Mouse (Mus musculus) heart, adult 18-20 months (tissue): ENCODE measurements around the gene Cdc6. TPM values are rescaled to one million over a fixed set of nuclear protein-coding genes. Genes with fewer than 3 reads are reported as not detected.
A peak's percentile ranks its signal among the peaks of the same experiment; 100 is the strongest.
"Not testable (repeated sequence)": the region's sequence is repeated elsewhere in the genome, so short reads cannot be mapped to it uniquely, and the experiment has no call there.

ENCODE experiments used
- DNase-seq, 2 experiments: peaks; one replicate each; pipeline ENCODE4 v3.0.0; 2021 to 2022; ENCODE audit warnings: mixed read lengths in 1 of 2
- total RNA-seq, 2 experiments: library from RNA; stranded (reverse); gene quantifications; 2 replicates each; pipeline ENCODE4 v1.2.3; 2021

The Cdc6 gene
- total RNA-seq, 2 experiments from 2014 or later: 0.40 to 0.41 TPM

DNA sequence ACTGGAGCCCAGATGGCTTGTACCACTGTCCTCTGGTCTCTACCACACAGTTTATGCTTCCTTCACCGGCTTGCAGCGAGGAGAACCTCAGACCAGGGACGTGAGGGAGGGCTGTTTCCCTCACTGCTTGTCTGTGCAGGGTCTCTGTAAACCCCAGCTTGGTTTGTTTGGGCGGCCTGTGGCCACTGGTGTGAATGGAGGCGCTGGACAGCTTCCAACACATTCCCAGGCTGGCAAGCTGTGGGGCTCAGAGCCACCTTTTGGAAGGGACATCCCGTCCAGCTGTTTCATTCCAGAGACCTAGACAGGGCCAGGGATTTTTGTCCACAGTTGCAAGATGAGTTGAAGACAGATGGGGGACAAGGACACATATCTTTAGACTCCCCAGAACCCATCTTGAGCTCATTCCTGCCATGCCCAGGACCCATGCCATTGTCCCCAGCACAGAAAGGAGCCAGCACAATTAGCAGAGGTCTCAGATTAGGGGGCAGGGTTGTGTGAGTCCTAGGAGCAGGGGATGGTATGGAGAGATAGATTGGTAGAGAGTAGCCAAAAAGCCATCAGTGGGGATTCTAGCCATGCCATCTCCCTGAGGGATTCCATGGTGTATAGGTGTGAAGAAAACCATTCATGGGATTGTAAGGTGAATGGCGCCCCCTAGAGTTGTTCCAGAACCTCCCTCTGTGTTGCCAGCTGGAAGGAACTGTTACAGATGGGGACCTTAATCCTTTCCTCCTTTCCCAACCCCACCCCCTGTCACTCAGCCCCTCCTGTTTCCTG lies 24.1 kb downstream of the Cdc6 start:
- DNase-seq: peak in 1 of 2 experiments; percentile 53

DNA sequence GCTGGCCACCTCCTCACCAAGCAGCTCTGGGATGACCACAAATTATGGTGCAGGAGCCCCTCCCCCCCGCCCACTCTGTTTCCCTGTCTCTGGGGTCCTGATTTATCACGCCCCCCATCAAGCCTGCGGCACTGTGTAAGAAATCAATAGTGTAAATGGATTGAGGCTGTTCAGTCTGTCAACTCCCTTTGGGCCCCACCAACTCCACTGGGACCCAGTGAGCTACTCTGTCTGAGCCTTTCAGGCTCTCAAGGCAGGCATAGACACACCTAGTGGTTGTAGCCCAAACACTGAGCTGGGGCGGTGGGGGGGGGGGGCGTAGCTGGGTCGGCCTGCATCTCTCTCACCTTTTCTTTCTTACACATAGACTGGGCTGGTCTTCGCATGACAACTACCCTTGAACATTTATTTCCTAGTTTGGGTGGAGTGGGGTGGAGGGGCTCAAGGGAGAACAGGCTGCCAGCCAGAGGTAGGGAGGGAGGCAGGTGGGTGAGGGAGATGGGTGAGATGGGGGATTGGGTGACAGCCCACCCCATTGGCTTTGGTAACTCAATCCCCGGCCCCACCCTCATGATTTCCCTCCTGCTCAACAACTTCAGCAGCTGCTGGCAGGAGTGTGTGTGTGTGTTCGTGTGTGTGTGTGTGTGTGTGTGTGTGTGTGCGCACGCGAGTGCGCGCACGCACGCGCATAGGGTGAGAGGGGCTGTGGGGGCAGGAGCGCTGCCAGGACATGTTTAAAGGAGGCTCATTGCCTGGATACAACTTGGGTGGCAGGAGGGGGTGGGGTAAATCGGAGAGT lies 24.9 kb downstream of the Cdc6 start:
- peak; percentile 19 to 40 for DNase-seq

- peak; percentile 82 for DNase-seq
These were observed 25.6 kb downstream of the Cdc6 start for GRCm38 (mm10) chr11:98933151-98933550.

- DNase-seq: not testable (repeated sequence)
These were observed 26.2 kb downstream of the Cdc6 start for GRCm38 (mm10) chr11:98933847-98934246.

- no peak for DNase-seq
These were observed 26.8 kb downstream of the Cdc6 start for GRCm38 (mm10) chr11:98934367-98934766.

DNA sequence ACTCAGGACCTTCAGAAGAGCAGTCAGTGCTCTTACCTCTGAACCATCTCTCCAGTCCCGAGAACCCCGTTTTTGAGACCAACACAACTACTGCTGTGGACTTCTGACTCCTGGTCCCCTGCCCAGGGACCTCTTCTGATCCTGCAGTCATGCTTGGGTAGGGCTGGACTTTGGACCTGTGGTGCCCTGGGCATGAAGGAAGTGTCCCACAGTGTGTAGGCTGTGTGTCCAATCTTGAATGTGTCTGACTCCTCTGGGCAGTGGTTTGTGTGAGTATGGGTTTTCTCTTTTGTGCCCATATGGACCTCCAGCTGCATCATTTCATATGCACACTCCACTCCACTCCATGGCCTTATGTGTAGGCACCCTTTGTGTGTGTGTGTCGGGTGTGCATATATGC lies 27.5 kb downstream of the Cdc6 start:
- DNase-seq: peak in 1 of 2 experiments; percentile 16

DNA sequence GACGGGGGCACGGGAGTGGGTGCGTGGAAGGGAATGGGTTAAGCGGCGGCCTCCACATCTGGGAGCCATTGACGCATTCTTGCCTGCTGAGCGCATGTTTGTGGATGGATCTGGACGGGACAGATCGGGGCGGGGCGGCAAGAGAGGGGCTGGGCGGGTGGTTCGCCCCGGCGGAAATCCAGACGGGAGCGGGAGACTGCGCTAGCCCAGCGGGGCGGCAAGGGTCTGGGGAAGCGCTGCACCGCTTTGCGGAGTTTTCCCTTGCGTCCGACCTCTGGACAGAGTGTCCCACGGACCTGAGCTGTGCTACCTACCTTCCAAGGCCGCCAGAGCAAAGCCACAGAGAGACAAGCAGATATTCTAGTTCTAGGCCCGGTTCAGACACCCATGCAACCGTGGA lies 28.6 kb downstream of the Cdc6 start:
- peak; percentile 89 to 90 for DNase-seq

DNA sequence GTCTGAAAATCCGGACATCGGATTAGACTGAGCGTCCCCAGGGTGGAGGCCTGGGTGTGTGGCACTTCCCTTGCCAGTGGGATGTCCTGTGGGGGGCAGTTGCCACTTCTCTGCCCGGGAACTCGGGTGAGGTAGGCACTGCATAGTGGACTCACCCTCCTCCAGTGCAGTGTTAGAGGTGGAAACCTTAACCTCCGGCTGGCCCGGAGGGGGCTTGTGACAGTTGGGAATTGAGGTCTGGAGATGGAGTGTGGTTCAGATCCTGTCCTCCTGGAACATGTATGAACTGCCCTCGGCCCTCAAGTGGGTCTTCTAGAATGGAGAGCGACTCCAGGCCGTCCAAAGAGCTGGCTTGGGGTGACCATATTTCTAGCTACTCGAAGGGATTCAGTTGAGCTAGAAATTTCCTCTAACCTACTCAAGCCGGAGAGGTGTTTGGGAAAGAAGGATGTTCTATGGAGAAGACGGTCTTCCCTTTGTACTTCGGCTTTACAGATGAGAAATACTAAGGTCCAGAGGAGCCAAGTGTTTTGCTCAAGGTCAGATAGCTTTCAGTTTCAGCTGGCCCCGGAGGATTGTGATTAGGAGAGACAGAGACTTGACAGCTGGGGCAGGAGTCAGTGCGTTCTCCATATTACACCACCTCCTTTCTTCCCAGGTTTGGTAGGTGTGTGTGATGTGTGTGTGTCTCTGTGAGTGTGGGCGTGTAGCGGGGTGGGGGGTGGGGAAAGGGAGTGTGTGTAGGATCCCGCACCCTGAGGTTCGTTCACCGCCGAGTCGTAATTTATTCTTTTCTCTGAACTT lies 29.2 kb downstream of the Cdc6 start:
- peak; percentile 46 to 77 for DNase-seq

DNA sequence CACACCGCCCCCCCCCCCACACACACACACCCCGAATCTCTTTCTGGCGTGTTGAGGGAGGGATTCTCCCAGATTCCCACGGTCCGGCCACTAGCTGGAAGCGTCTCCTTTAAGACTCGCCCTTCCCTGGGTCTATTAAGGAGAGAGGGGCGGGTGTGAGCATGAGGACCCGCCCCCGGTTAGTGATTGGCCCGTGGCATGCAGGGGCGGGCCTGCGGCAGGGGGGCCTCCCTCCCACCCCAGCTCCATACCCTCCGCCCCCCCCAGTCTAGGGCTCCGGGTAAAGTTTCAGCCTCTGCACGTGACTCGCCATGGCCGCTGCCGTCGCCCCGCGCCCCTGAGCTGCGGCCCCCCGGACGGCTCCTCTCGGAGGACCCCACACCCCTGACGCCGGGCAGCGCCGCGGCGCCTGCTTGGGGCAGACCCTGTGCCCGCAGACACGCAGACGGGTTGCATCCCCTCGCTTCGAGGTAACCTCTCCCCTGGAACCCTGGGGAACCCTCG lies 29.9 kb downstream of the Cdc6 start:
- peak; percentile 90 to 96 for DNase-seq

GRCm38 (mm10) chr11:98937914-98938694 lies 30.5 kb downstream of the Cdc6 start:
- peak; percentile 67 to 74 for DNase-seq

DNA sequence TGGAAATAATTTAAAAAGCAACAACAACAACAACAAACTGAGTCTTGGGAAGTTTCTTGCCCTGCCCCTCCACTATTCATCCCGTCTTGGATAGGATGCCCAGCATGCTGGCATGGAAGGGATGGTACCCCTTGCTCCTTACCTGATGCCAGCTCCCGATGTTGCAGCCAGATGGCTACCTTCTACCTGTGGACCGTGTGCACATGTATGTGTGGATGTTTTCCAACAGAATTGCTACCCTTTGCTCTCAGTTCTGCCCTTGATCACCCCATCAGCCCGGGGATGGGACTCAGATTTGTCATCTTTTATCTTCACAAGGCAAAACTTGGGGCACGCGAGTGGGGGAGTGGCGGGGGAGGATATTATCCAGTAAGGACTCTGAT lies 31.1 kb downstream of the Cdc6 start:
- DNase-seq: no peak

- no peak for DNase-seq
These were observed 31.7 kb downstream of the Cdc6 start for GRCm38 (mm10) chr11:98939084-98939952.

DNA sequence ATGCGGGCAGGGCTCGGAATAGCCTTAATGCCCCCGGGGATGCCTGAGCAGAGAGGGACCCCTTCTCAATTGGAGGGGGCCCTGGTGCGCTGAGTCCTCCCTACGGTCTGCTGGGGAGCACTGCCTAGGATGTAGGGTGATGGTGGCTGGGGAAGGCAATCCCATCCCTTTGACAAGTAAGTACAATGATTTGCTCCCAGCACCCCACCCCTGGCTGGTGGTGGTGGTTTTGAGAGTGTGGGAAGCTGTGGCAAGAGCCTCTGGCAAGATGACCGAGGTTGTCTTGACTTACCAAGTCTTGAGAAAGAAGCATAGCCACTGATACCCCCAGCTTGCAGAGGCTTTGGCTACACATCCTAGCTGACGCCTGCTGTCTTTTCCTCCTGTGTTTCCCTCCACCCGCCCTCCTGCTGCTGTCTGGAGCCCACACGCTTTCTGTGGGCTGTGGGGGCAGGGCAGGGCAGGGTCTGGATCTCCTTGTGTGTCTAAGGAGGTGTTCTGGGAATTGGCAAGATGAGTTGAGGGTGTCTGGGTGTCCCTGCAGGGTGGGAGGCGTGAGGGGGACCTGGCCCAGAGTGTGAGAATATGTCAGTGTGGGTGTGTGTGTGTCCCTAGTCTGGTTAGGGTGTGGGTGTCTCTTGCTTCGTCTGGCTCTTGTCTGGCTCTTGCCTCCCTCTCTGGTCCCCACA lies 32.5 kb downstream of the Cdc6 start:
- peak; percentile 35 to 47 for DNase-seq

DNA sequence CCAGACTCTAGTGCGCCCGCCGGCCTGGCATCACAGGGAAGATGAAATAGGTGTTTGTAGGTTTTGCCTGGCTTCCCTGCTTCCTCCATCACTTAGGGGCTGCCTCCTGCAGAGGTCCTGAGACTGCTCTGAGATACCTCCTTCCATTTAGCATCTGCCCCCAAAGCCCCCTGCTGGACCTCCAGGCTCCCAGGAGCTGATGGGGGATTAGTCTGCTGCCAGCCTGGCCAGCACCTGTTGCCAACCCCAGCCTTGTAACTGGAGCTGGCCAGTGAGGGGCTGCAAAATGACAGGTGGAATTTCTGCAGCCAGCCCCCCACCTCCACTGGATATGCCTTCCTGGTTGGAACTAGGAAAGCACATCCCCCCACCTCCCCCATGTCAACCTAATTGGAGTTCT lies 33.2 kb downstream of the Cdc6 start:
- peak in 1 of 2 experiments; percentile 32 for DNase-seq

DNA sequence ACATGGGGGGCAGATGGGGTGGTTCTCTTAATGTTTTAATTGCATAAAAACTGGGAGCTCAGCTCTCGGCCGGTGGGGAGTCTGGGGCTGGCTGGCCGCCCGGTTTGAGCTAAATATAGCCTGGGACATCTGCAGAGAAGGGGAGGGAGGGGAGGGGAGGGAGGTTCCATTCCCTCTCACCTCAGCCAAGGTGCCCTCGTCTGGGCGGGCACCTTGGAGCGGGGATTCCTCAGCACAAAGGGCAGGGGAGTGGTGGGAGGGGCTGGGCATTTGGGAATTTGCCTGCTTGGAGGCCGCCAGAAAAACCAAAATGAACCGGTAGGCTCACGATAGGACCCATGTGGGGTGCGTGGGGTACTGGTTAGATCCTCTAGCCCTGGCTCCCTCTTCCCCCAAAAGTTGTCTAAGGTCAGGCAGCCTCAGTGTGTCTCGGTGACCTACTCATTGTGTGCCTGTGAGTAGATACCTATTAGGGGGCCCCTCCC lies 33.8 kb downstream of the Cdc6 start:
- peak; percentile 76 to 79 for DNase-seq

DNA sequence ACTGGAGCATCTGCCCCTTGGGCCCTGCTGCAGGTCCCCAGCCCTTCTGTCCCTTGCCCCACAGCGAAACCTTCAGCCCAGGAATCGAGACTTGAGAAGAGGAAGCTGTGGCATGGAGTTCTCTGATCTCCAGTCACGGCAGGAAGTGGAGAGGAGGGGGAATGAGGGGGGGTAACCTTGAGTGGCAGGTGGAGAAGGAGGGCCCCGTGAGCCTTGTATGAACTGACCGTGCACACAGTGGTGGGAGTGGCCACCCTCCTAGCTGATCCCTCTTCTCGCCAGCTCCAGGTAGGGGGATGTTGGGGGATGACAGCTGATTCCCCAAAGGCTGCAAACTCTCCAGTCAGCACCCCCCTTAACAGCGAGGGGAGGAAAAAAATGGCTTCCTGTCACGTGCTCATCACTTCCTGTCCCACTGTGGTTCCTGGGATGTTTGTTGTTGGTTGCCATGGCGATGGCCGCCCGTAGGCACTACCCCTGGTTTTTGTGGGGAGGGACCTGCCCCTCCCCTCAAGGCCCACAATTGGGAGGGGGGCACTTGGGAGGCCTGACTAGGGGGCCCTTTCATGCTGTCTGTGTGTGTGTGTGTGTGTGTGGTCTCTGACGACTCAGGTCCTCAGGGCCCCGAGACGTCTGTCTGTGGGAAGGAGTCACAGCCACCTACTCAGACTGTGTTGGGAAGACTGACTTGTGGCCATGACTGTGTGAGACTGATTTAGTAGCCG lies 34.4 kb downstream of the Cdc6 start:
- peak; percentile 92 to 94 for DNase-seq

- DNase-seq: no peak
These were observed 34.9 kb downstream of the Cdc6 start for GRCm38 (mm10) chr11:98942555-98942922.

DNA sequence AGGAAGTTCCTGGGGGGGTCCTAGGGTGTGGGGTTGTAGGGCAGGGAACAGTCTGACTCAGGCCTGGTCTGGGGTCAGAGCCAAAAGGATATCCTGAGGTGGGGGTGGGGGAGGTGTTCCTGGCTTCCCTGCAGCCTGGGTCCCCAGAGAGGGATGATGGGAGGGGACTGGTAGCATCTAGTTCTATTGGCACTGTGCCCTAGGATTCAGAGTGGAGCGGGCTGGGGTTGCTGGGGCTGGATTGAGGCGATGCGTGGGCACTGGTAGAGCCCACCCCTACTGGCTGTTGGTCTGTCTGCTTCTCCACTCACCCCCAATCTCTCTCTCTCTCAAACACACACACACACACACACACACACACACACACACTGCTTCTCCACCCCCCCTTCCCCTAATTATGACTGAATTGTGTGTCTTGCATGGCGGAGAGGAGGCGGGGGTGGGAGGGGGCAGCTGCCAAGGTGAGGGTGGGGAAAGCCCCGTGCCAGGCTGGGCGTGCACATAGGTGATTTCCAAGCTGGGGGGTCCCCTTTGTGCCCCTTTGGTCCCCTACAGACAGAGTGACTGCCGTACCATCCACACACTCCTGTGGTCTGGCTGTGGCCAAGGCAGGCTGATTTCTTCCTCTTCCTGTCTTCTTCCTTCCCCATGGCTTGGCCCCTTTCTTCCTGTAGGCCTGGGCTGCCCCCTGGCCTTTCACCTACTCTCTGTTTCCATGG lies 35.5 kb downstream of the Cdc6 start:
- DNase-seq: peak; percentile 84 to 91
